Mouse (Mus musculus) gastrocnemius, postnatal 36 days (tissue): ENCODE results near the gene Comtd1. TPM values are rescaled to one million over a fixed set of nuclear protein-coding genes. Genes with fewer than 3 reads are reported as not detected.

Source experiments
- DNase-seq, 2 experiments: peaks; one replicate each; pipeline ENCODE4 v3.0.0; 2022
- intact Hi-C: fragments of 180-260 bp; cut with DNase I; formaldehyde crosslinking; loops from one replicate; pipeline ENCODE4 v1.15.1; 2025
- total RNA-seq, 2 experiments: library from RNA; stranded (reverse); gene quantifications; 2 replicates each; pipeline ENCODE4 v1.2.3; 2021

Comtd1 gene
- total RNA-seq, 2 experiments from 2014 or later = 6.9 to 10.4 TPM

DNA sequence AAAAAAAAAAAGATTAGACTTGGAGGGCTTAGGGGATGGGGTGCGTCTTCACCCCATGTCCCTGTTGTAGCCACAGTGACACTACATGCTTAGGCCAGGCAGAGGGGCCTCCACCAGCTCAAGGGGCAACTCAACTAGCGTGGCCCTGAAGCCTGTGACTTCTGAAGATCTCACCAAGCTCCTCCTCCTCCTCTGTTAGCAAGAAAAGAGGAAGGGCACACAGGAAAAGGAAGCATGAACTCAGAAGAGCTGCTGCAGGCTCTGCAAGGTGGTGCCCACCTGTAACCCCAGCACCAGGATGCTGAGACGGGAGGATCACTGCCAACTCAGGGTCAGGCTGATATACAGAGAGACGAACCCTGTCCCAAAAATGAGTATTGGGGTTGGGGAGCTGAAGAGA, 37.5 kb downstream of the Comtd1 start:
- intact Hi-C loops = no loop called here
- DNase-seq = no peak

GRCm38 (mm10) chr14:21809418-21809817, 39.4 kb downstream of the Comtd1 start:
- no peak for DNase-seq

GRCm38 (mm10) chr14:21808208-21808922, 40.4 kb downstream of the Comtd1 start:
- intact Hi-C loops = no loop called here
- DNase-seq = no peak

More at GRCm38 (mm10) chr14:21809418-21809817, 39.4 kb downstream of the Comtd1 start:
- intact Hi-C loops = no loop called here

DNA sequence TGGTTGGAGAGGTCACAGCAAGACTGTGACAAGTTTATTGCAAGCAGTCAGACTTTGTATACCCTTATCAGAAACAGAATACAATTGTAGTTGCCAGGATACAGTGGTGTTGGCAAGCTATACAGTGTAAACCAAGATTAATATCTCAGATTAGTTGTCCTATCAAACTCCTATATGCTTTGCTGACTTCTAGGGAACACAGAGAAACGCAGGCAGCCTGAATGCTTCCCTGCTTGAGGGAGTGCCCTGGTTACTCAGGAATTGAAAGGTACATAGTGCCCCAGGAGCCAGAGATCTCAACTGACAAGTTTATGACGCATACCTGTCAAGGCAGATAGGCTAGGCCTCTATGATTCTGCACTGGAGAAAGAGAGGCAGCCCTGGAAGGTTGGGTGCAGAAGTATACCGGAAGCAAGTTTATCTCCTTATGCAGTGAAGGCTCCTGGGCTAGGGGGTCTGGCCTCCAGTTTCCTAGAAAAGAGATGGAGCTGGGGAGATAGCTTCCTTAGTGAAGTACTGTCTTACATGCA, 42.1 kb downstream of the Comtd1 start:
- intact Hi-C loops = no loop called here
- no peak for DNase-seq

DNA sequence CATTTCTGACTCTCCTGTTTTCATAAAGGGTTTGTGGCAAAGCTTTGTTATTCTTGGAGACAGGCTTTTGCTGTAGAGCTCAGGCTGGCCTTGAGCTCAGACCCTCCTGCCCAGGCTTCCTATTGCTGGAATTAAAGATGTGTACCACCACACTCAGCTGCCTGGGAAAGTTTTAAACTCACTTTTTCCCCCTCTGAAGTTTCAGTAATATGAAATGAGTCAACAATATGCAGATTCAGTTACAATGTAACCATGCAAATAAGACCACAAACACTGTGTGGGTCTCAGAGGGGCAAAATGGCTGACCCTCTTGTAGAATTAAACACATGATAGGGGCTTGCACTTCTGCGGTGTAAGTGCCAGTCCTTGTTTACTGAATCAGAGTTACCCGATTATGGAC, 42.6 kb downstream of the Comtd1 start:
- intact Hi-C loops = no loop called here
- DNase-seq = no peak

GRCm38 (mm10) chr14:21802543-21803206, 46.1 kb downstream of the Comtd1 start:
- intact Hi-C loops = no loop called here
- DNase-seq = no peak

- intact Hi-C loops = no loop called here
- DNase-seq = no peak
These were observed 47.2 kb downstream of the Comtd1 start for GRCm38 (mm10) chr14:21801624-21802023.

DNA sequence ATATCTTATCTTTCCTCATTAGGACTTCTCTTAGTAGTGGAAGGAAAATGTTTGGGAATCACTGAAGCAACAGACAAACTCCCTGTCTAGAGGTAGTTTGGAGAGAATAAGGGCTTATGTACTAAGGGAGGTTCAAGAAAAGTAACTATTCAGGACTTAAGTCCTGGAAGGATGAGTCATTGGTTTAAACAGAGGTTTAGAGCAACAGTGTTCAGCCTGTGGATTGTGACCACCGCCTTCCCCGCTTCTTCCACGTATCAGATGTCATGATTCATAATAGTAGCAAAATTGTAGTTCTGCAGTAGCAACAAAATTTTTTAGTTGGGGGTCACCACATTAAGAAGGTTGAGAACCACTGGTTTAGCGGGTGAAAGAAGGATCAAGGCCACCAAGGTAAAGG, 48.1 kb downstream of the Comtd1 start:
- intact Hi-C loops = no loop called here
- DNase-seq = no peak

Other genes starting within 250 kb of the Comtd1 start
- gene Dupd1, start 134.4 kb downstream of the Comtd1 start, total RNA-seq = 10 to 100 TPM; 39.1 to 62.1 TPM
- 10 to 100 TPM; 39.3 to 42.4 TPM for gene Samd8, start 98.4 kb downstream of the Comtd1 start, total RNA-seq
- 100 to 1,000 TPM; 163 to 164 TPM for gene Dusp13, start 97.8 kb downstream of the Comtd1 start, total RNA-seq
- 100 to 1,000 TPM; 278 to 305 TPM for gene Vdac2, start 23.7 kb downstream of the Comtd1 start, total RNA-seq
- 10 to 100 TPM in 1 of 2 experiments, 1 to 10 TPM in 1; 6.5 to 18.3 TPM for gene Zfp503, start 140.6 kb upstream of the Comtd1 start, total RNA-seq
- gene Lrmda, start 170.7 kb upstream of the Comtd1 start, total RNA-seq = 1 to 10 TPM; 1.7 to 2.8 TPM